Mouse (Mus musculus) left cerebral cortex, postnatal 25 days (tissue): ENCODE results near the gene Adcy5. TPM values are rescaled to one million over a fixed set of nuclear protein-coding genes. Genes with fewer than 3 reads are reported as not detected.

Source experiments
- DNase-seq, 2 experiments: peaks; one replicate each; pipeline ENCODE4 v3.0.0; 2022; ENCODE audit warnings: low spot score in 2 of 2, mixed read lengths in 1 of 2
- intact Hi-C: fragments of 180-260 bp; cut with DNase I; formaldehyde crosslinking; loops from one replicate; pipeline ENCODE4 v1.15.1; 2025
- total RNA-seq, 2 experiments: library from RNA; stranded (reverse); gene quantifications; 2 replicates each; pipeline ENCODE4 v1.2.3; 2021

Adcy5 gene
- total RNA-seq, 2 experiments from 2014 or later: 96.4 to 179 TPM

- no peak for DNase-seq
- intact Hi-C loops: no loop called here
These were observed 85.5 kb downstream of the Adcy5 start for GRCm38 (mm10) chr16:35239966-35240730.

GRCm38 (mm10) chr16:35247364-35247763, 92.7 kb downstream of the Adcy5 start:
- DNase-seq: no peak
- intact Hi-C loops: no loop called here

- DNase-seq: peak in 1 of 2 experiments; percentile 37
- intact Hi-C loops: no loop called here
These were observed 94.1 kb downstream of the Adcy5 start for GRCm38 (mm10) chr16:35248825-35249224.

- intact Hi-C loops: no loop called here
- DNase-seq: no peak
These were observed 95.1 kb downstream of the Adcy5 start for GRCm38 (mm10) chr16:35249763-35250162.

GRCm38 (mm10) chr16:35251690-35252089, 97.0 kb downstream of the Adcy5 start:
- intact Hi-C loops: no loop called here
- no peak for DNase-seq

GRCm38 (mm10) chr16:35252967-35253366, 98.3 kb downstream of the Adcy5 start:
- peak in 1 of 2 experiments; percentile 44 for DNase-seq
- intact Hi-C loops: no loop called here

GRCm38 (mm10) chr16:35255981-35256380, 101.3 kb downstream of the Adcy5 start:
- intact Hi-C loops: no loop called here
- DNase-seq: no peak

- DNase-seq: peak; percentile 87 to 92
These were observed 115.8 kb downstream of the Adcy5 start for GRCm38 (mm10) chr16:35270353-35270934.

GRCm38 (mm10) chr16:35270945-35271344, 116.3 kb downstream of the Adcy5 start:
- DNase-seq: no peak
- intact Hi-C loops: loop anchor here (1.0 to 2.0 kb wide), 3 partner anchors 114 to 214 kb away; no protein-coding TSS in a partner anchor

More at GRCm38 (mm10) chr16:35270353-35270934, 115.8 kb downstream of the Adcy5 start:
- intact Hi-C loops: loop anchor here (1.0 to 2.0 kb wide), 3 partner anchors 114 to 214 kb away; no protein-coding TSS in a partner anchor

GRCm38 (mm10) chr16:35271572-35271971, 116.9 kb downstream of the Adcy5 start:
- intact Hi-C loops: loop anchor here (2.0 kb wide), 2 partner anchors 115 to 215 kb away; no protein-coding TSS in a partner anchor
- DNase-seq: no peak

GRCm38 (mm10) chr16:35272417-35272816, 117.7 kb downstream of the Adcy5 start:
- intact Hi-C loops: no loop called here
- DNase-seq: no peak

- no peak for DNase-seq
- intact Hi-C loops: no loop called here
These were observed 123.5 kb downstream of the Adcy5 start for GRCm38 (mm10) chr16:35278166-35278565.

GRCm38 (mm10) chr16:35282456-35282855, 127.8 kb downstream of the Adcy5 start:
- intact Hi-C loops: no loop called here
- no peak for DNase-seq

GRCm38 (mm10) chr16:35285821-35286220, 131.1 kb downstream of the Adcy5 start:
- DNase-seq: no peak
- intact Hi-C loops: no loop called here

- DNase-seq: no peak
- intact Hi-C loops: no loop called here
These were observed 132.6 kb downstream of the Adcy5 start for GRCm38 (mm10) chr16:35287244-35287643.

GRCm38 (mm10) chr16:35297786-35298185, 143.1 kb downstream of the Adcy5 start:
- DNase-seq: no peak
- intact Hi-C loops: no loop called here

- no peak for DNase-seq
- intact Hi-C loops: no loop called here
These were observed 145.5 kb downstream of the Adcy5 start for GRCm38 (mm10) chr16:35300156-35300555.

- DNase-seq: no peak
- intact Hi-C loops: no loop called here
These were observed 148.0 kb downstream of the Adcy5 start for GRCm38 (mm10) chr16:35302441-35303280.

GRCm38 (mm10) chr16:35303721-35304120, 149.0 kb downstream of the Adcy5 start:
- DNase-seq: no peak
- intact Hi-C loops: no loop called here

- no peak for DNase-seq
- intact Hi-C loops: no loop called here
These were observed 149.7 kb downstream of the Adcy5 start for GRCm38 (mm10) chr16:35304416-35304815.
